Mouse (Mus musculus) frontal cortex, postnatal 25 days (tissue): Measurements from ENCODE around the gene Smco2.

Experiments
- DNase-seq, 2 experiments: peaks; one replicate each; pipeline ENCODE4 v3.0.0; 2022; ENCODE audit warnings: low spot score in 2 of 2

The Smco2 gene

DNA sequence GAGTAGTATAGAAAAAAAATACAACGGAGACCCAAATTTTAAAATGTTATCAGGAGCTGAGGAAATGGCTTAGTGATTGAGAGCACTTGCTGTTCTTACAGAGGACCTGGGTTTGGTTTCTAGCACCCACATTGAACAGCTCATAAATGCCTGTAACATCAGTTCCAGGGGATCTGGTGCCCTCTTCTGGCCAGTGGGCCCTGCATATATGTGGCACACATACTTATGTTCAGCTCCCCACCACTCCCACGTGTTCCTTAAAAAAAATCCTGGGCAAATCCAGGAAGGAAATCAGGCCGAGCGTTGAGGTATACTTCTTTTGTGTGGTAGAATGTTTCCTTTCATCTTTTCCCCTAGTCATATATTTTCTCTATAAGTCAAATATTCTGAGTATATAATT is 52.0 kb downstream of the Smco2 start:
- DNase-seq = no peak

DNA sequence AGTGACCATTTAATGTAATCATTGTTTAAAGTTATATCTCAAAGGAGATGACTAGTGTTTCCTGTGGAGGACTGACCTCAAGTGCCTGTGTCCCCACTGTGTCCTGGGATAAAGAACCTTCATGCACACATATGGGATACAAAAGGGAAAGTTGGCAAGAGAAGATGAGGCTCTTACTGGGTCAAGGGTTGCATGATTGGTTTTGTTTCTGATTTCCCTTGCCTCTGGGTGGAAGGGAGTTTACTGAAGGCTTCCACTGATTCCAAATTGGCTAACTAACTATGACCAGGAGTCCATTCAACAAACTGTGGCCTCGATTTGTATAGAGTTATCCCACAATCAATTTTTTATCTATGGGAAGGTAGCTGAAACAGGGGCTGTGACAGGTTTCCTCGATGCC is 53.7 kb downstream of the Smco2 start:
- DNase-seq = no peak

DNA sequence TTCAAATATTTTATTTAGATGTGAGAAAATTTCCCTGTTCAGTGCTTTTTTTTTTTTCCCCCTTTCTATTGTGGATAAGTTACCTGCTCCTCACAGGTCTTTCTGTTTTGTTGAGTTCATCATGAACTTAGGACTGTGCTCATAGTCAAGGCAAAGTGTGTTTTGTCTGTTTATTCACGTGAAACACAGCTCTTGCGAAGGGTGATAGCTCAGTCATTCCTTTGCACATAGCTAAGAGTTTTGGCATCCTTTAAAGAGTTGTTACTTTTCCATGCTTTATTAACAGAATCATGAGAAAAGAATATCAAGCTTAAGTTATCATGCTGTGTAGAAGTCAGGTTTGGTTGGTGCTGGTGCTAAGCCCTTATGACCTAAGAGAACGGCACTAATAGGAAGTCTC is 54.8 kb downstream of the Smco2 start:
- no peak for DNase-seq

DNA sequence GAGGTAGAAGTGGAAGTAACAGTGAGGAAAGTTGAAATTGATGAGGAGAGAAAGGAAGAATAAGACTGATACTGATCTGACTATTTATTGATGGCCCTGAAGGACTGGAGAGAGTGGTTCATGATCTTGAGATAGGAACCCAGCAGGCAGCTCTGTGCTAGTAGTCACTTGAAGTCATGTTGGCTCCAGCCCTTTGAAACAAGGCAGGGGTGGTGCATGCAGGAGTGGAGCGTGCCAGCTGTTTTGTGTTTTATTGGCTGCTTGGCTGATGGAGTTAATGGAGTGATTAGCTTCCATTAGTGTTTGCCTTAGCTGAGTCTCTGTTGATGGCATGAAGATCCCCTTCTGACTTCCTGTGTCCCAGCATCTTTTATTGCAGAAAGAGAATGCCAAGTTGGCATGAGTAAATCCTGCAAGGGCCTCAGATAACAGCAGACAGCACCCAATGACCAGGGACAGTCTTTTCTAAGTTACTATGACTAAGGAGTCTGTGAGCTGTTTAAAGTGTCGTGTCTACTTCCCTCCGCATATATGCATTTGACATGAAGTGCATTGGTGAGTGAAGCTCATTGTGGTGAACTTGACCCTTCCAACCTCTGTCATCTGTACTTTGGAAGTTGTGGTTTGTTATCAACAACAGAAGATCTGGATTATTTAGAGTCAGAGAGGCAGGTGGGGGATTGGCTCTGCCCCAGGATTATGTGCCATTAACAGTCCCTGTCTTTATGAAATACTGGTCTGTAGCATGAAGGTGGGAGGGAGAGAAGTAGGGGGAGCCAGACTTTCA is 56.3 kb downstream of the Smco2 start:
- no peak for DNase-seq

DNA sequence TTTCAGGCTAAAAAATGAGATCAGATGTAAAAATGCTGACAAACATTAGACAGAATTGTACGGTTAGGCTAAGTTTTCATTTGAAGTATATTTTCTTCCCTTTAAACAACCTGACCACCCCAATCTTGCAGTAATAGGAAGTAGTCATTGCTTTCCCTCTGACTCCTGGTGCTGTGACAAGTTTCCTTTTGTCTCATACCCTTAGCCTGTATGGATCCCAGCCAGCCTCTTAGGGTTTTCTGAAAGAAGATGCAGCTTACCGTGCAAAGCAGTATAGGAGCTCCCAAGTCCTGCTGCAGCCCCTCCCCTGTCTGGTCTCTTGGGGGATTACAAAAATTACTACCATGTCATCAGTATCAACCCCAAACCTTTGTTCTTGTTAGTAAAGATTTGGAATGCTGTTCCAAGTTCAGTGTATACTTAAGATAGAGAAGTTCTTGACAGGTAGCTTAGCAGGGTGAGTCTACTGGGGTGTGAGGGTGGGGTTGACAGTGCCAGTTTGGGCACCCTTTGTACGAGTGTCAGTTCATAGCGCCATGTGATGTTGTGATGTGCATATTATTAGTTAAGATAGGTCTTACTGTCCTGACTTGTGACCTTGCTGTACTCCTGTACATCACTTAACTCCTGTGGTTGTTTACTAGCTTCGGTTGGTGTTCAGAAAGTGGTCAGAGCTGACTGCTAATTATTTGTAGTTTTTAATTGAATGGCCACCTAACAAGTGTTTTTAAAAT is 57.3 kb downstream of the Smco2 start:
- no peak for DNase-seq

DNA sequence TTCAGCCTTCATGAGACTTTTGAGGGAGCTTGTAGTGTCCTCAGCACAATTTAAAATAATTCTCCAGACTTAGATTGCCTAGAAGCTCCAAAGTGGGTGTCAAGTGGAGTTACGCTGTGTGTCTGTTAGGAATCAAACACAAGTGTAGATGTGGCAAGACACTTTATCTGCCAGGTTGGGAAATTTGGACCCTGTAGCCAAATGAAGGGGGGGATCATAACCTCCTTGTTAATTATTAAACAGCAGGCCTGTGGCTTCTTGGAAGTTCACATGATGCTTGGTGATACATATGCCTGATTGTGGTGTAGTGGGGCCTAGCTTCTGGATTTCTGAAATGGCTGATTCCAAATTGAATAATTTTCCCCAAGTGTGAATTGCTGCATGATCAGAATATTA is 57.9 kb downstream of the Smco2 start:
- no peak for DNase-seq

DNA sequence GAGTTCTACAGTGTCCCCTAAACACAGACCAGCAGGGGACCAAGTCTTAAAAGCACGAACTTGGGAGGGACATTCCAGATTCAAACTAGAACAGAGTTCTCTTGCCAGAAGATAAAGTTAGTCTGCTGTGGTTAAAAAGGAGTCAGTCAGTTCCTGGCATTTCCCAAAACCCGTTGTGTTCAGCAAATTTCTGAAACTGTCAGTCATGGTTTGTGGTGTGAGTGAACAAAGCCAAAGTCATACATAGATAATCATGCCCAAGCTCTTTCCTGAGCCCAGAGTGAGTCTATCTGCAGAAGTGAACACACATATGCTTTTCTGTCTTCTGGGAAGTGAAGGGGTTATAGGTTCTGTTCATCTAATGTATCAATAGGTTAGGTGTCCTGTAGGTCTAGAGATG is 58.9 kb downstream of the Smco2 start:
- no peak for DNase-seq

DNA sequence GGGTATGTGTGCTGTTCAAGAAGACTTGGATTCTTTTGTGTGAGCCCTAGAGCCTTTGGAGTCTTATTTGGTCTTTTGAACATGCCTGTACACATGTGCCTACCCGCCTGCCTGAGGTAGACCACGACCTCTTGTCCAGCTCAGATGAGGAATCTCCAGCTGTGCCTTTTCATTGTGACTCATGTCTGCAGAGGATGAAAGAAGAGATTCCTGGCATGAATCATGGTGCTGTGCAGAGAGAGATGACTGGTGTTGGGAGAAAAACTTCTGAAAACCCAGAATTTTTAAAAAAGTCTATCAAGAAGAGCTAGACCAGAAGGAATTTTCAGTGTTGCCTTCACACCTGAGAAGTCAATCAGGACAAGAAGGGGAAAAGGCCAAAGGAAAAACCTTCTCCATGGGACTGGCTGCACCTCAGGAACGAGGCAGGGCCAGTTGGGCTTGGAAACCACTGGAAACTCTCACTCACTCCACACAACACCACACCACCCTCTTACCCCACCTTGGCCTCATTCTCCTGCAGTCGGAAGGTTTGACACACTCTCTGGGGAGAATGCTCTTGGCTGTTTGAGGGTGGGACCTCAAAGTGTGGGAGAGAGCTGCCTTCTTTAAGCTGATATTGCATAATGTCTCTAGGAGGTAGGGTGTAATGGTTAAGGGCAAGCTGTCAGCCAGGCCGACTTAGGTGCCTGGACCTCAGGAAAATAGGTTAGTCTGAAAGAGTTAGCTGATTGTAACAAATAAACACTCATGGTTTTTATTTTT is 60.0 kb downstream of the Smco2 start:
- DNase-seq = no peak

DNA sequence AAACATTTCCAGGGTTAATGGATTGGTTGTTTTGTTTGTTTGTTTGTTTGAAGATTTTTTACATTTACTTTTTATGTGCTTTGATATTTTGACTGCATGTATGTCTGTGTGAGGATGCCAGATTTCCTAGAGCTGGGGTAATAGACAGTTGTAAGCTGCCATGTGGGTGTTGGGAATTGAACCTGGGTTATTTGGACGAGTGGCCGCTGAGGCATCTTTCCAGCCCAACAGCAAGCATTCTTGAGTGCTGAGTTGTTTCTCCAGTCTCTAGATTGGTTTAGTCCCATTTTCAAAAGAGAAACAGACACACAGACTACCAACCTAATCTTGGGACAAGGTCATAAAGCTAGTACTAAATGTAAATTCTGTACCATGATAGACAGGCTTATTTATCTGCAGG is 60.9 kb downstream of the Smco2 start:
- DNase-seq = no peak

DNA sequence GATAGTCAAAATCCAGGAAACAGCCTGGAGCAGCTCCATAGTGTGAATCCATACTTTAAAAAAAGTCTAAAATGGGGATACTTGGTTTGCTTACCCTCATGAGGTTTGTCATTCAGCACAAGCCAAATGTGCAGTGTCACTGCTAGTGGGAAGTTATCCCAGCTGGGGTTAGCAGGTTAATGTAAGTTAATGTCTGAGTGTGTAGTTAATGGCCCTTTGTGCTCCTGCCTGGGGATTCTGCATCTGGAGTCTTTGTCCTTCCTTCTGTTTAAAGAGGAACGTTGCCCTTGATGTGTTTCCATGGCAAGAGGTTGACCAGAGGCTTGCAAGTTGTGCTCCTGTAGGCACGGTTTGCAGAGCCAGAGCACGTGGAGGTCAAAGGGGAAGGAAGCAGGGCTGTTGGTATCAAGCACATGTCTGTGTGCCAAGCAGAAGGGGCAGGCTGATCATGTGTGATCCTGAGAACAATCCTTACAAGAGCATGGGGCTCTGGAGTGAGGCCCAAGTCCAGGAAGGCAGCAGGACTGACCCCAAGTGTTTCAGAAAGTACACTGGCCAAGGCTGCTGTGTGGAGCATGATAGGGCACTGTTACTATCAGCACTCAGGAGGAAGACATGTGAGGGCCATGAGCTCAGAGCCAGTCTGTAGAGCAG is 63.1 kb downstream of the Smco2 start:
- DNase-seq = no peak

DNA sequence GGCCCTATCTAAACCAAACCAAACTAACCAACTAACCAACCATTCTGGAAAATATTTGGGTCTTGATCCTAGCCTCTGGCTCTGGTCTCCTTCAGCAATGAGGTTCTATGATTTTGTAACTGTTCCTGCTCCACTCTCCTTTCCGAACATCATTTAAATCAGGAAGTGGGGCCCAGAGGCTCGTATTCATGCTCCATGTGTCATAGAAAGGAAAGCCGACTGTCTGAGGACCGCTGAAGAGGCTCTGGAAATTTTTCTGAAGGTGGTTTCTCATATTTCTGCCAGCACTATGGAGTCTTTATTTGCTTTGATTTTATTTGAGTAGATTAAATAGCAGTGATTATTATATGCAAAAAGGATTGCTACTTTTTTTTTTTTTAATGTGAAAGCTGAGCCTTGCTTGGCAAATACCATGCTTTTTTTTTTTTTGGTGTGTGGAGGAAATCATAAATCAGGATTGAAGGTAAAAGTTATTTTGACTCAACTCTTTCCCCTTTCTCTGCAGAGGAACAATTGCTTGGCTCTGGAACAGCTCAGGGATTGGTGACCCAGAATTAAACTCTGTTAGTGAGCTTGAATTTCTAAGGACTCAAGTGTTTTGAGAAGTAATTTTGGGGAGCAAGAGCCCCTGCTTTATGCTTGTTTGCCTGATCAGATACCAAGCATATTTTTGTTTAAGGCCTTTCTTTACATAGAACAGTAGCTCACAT is 63.7 kb downstream of the Smco2 start:
- DNase-seq = no peak

DNA sequence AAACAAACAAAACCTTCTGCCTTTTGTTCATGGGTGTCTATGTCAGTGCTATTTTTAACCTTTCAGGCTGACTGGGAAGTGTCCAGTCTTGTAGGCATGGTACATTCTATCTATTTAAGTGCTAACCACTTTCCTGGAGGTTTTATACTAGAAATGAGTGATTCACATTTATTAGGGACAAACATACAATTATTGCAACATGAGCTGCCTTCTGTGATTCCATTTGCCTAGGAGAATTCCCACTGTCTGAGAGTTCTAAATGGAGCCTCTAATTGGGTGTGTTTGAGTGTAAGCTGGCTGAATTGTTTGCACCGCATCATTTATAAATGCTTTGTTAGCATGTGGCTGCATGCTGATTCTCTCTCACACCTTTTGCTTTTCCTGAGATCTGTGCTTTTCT is 65.9 kb downstream of the Smco2 start:
- no peak for DNase-seq

DNA sequence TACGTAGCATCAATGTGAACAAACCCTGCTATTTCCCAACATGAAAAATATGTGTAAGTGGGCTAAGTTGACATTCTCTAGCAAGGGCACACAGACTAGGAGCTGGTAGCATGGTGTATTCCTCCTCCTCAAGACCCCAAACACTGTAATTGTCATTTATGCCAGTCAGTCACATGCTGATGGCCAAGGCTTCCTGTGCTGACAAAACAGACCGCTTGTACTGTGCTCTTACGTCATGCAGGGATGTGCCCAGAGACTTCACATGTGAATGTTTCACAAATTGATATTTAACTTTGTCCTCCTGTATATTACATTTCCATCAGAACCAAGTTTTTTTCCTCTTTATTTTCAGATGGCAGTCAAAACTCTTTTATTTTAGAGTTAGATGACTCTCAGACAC is 67.5 kb downstream of the Smco2 start:
- no peak for DNase-seq

DNA sequence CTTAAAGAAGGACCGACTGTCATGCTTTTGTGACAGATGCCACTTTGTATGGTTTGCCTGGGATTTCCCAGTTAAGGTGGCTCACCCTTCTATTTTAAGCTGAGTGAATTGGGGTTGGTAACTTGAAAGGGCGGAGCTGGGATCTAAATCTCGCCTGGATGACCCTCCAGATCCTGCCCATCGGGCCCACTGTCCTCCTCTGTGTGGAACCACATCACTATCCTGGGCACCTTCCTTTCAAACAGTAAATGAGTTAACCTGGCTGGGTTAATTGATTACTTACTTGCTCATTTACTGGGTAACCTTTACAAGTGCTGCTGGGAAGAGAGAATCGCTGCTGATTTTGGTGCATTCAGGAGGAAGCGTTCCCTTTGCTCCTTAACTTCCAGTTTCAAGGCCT is 68.4 kb downstream of the Smco2 start:
- no peak for DNase-seq
